Mouse (Mus musculus) stomach, embryonic 16.5 days (tissue): Measurements from ENCODE around the gene Lix1. TPM values are rescaled to one million over a fixed set of nuclear protein-coding genes. Genes with fewer than 3 reads are reported as not detected.
"Not testable (repeated sequence)": the region's sequence is repeated elsewhere in the genome, so short reads cannot be mapped to it uniquely, and the experiment has no call there.

ENCODE experiments used
- ATAC-seq: fragments of 200-750 bp; cut with Nextera tagmentation; 2 replicates; pipeline ENCODE4 v1.8.0; 2017; ENCODE audit warnings: moderate number of reproducible peaks, moderate TSS enrichment; ENCODE audit not compliant: insufficient read depth, low FRiP score
- H3K27ac ChIP-seq: fragments of 300-500 bp; sonication (generic); 2 replicates; pipeline ENCODE4 v1.5.1; 2014; ENCODE audit warnings: low read length
- H3K27me3 ChIP-seq: fragments of 300-500 bp; sonication (generic); 2 replicates; pipeline ENCODE4 v1.6.1; 2014; ENCODE audit warnings: low read length, control low read depth, mixed read lengths; ENCODE audit not compliant: control insufficient read depth, insufficient read depth
- H3K36me3 ChIP-seq: fragments of 300-500 bp; sonication (generic); 2 replicates; pipeline ENCODE4 v1.6.1; 2014; ENCODE audit warnings: low read length; ENCODE audit not compliant: control insufficient read depth, insufficient read depth
- H3K4me1 ChIP-seq: fragments of 300-500 bp; sonication (generic); 2 replicates; pipeline ENCODE4 v1.6.1; 2014; ENCODE audit warnings: low read length, control low read depth, mixed read lengths; ENCODE audit not compliant: control insufficient read depth, insufficient read depth
- H3K4me2 ChIP-seq: fragments of 300-500 bp; sonication (generic); 2 replicates; pipeline ENCODE4 v1.6.1; 2014; ENCODE audit warnings: low read depth, low read length, mixed read lengths
- H3K4me3 ChIP-seq: fragments of 300-500 bp; sonication (generic); replicated peaks from 2 replicates; pipeline ENCODE4 v1.5.1; 2014; ENCODE audit warnings: mild to moderate bottlenecking, low read length
- H3K9ac ChIP-seq: fragments of 300-500 bp; sonication (generic); 2 replicates; pipeline ENCODE4 v1.6.1; 2014; ENCODE audit warnings: low read length
- H3K9me3 ChIP-seq: fragments of 300-500 bp; sonication (generic); replicated peaks from 2 replicates; pipeline ENCODE4 v1.6.1; 2016; ENCODE audit warnings: low read length, control low read depth; ENCODE audit not compliant: control insufficient read depth
- WGBS: fragments of 180-500 bp; shearing (Covaris S2); extraction: QIAGEN DNeasy Blood & Tissue Kit; methylation state at CpG from one replicate; pipeline ENCODE4 v1.1.7; 2014; 5-methylcytosine and 5-hydroxymethylcytosine counted together
- polyA plus RNA-seq: library from polyadenylated mRNA; unstranded; fragments of >200 nt; fragmentation: Nextera tagmentation; extraction: Ambion mirVana; gene quantifications from 2 replicates; pipeline ENCODE4 v1.2.1, GENCODE M21; 2015

Lix1 gene
- polyA plus RNA-seq, 1 experiment from 2014 or later: 5.9 TPM

DNA sequence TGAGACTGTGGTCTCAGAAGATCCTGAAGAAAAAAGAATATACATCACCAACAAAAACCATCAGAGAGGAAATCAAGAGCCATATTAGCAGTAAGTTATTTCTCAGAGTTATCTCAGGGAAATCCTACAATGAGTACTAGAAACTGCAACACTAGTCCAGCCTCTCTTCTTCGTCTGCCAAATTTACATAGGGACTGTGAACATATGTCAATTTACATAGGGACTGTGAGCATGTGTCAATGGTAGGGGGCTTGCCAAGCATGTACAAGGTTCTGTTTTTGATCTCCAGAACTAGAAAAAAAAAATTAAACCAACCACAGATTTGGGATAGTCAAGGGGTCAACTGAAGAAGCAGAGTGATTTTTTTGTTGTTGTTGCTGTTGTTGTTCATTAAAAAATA, 48.6 kb downstream of the Lix1 start:
- no peak for ATAC-seq
- WGBS: 79% methylated on average over 1 of the region's 1 CpGs
- H3K36me3 ChIP-seq: no peaks in the 10 kb centered on the region

DNA sequence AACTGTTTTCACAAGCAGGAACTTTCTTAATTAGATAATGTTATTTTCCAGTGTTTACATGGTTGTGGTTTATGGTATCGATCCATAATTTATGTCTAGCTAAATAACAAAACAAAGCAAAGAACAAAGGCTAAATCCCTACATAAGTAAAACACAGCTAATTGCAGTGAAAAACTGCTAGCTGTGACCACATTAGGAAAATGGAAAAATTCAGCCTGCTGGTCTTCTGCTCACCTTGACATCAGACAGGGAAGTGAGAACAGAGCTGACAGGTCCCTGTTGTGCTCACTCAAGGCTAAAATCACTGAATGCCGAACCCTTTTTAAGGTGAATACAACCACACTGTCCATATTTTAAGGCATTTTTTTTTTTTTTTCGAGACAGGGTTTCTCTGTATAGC, 50.1 kb downstream of the Lix1 start:
- WGBS: 83% methylated on average over 3 of the region's 3 CpGs
- Histone ChIP-seq H3K9me3 (no peaks in the 10 kb centered on the region), H3K9ac (no peak overlapping the region), H3K4me3 (no peak overlapping the region), H3K27ac (no peak overlapping the region), H3K27me3 (no peaks in the 10 kb centered on the region), H3K4me2 (no peak overlapping the region), H3K36me3 (no peaks in the 10 kb centered on the region), H3K4me1 (0 out of 2 replicates have a peak, but pooled peaks cover 4% of the 10 kb centered on the region)
- ATAC-seq: no peak

More for the DNA sequence above, 48.6 kb downstream of the Lix1 start:
- H3K9ac ChIP-seq: no peak overlapping the region
- no peaks in the 10 kb centered on the region for H3K9me3 ChIP-seq
- no peak overlapping the region for H3K4me3 ChIP-seq
- no peak overlapping the region for H3K4me2 ChIP-seq
- H3K27ac ChIP-seq: no peak overlapping the region
- H3K4me1 ChIP-seq: 0 out of 2 replicates have a peak, but pooled peaks cover 4% of the 10 kb centered on the region
- no peaks in the 10 kb centered on the region for H3K27me3 ChIP-seq

DNA sequence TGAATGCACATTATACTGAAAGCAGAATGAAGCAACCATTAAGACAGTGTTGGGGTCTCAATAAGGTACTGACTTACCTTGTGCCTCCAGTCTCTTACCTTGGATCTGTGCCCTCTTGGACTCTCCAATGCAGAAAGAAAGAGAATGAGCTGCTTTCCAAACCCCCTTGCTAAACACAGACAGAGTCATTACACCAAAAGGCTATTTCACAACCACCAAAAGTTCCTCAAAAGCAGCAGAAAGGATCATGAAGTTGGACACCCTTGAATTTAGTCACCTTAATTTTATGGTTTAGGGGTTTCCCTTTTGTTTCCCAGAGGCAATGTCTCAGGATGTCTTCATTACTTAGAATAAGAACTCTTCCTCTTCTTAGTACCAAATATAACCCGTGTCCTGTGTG, 52.1 kb downstream of the Lix1 start:
- WGBS: 82% methylated on average over 1 of the region's 1 CpGs
- ATAC-seq: no peak

DNA sequence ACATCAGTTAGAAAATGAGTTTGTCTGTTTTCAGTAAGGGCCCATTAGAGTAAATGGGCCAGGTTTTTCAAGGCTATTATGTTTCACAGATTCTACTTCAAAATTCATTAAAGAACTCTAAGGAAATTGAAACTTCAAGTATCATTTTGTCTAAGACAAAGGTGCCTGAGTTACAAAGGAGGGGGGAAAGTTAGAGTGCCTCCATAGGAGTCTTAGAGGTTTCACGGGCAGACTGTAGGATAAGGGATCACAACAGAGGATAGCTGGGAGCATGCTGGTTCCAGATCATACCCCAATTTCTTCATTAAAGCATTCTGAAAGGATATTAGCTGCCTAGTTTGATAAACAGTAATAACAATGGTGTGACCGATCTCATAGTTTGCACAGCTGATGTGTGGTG, 83.3 kb downstream of the Lix1 start:
- 64% methylated on average over 2 of the region's 2 CpGs for WGBS
- H3K27ac ChIP-seq: no peak overlapping the region
- no peak overlapping the region for H3K4me3 ChIP-seq
- H3K4me2 ChIP-seq: no peak overlapping the region
- no peak overlapping the region for H3K9ac ChIP-seq
- H3K36me3 ChIP-seq: no peaks in the 10 kb centered on the region
- ATAC-seq: no peak
- no peaks in the 10 kb centered on the region for H3K4me1 ChIP-seq
- H3K9me3 ChIP-seq: no peaks in the 10 kb centered on the region
- no peaks in the 10 kb centered on the region for H3K27me3 ChIP-seq

More for the DNA sequence above, 52.1 kb downstream of the Lix1 start:
- Histone ChIP-seq H3K9ac (no peak overlapping the region), H3K4me3 (no peak overlapping the region), H3K4me2 (no peak overlapping the region), H3K27ac (no peak overlapping the region), H3K9me3 (no peaks in the 10 kb centered on the region), H3K27me3 (no peaks in the 10 kb centered on the region), H3K4me1 (no peaks in the 10 kb centered on the region), H3K36me3 (no peaks in the 10 kb centered on the region)

DNA sequence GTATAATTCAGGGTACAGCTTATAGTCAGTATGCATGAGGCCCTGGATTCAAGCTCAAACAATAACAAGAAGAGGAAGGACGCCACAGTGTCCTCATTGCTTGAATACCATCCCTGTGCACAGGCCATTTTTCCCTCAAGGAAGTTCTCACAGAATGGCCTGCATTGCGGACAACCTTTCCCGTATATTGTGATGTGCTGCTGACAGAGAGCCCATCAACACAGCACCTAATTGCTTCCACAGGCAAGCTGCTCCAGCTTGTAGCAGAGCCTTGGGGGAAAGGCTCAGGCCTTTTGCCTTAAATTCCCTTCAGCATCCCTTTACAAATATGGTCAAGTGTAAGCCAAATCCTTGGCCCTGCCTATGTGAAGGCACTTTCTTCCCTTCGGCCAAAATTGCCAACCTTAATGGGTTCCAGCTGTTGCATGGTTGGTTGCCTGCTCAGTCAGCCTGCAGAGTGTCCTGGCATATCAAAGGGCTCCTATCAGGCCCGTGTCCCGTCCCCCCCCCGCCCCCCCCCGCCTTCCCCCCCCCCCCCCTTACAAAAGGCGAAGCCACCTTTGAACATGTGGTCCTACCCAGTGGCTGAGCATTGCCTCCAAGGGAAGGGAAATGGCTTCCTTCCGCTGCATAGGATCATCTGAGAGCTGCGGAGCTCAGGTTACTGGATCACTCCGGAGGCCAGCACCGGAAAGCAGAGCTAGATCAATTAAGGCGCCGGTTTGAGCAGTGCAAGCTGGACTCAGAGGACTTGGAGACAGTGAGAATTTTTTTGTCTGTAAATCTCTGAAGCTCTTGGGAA, 88.5 kb downstream of the Lix1 start:
- no peaks in the 10 kb centered on the region for H3K4me1 ChIP-seq
- H3K9me3 ChIP-seq: no peaks in the 10 kb centered on the region
- no peaks in the 10 kb centered on the region for H3K27me3 ChIP-seq
- WGBS: 30% methylated on average over 14 of the region's 15 CpGs
- H3K4me2 ChIP-seq: peak overlapping the region; percentile 17; the same call in 1 of the 2 replicates
- H3K4me3 ChIP-seq: no peak overlapping the region
- no peaks in the 10 kb centered on the region for H3K36me3 ChIP-seq
- H3K27ac ChIP-seq: no peak overlapping the region
- peak; percentile 85; the same call in 1 of the 2 replicates for ATAC-seq
- no peak overlapping the region for H3K9ac ChIP-seq

DNA sequence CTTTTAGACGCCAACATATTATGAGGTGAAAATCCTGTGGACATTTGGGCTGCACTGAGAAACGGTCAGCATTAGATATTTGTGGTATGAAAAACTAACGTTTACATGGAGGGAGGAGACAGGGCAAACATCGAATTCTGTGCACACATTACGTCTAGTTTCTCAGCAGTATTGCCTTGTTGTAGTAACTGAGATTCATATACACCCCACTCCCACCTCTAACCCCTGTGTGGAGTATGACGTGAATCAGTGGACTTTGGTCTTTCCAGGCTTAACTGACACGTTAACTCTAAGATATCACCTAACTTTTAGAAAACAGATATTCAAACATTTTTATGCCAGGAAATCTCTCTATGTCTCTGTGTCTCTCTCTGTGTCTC, 89.1 kb downstream of the Lix1 start:
- ATAC-seq: peak; percentile 29; the same call in 1 of the 2 replicates
- Histone ChIP-seq H3K27me3 (no peaks in the 10 kb centered on the region), H3K9me3 (no peaks in the 10 kb centered on the region), H3K27ac (no peak overlapping the region), H3K9ac (no peak overlapping the region), H3K4me3 (no peak overlapping the region), H3K4me2 (peak overlapping the region; percentile 17; the same call in 1 of the 2 replicates), H3K36me3 (no peaks in the 10 kb centered on the region), H3K4me1 (no peaks in the 10 kb centered on the region)
- WGBS: 34% methylated on average over 7 of the region's 7 CpGs

DNA sequence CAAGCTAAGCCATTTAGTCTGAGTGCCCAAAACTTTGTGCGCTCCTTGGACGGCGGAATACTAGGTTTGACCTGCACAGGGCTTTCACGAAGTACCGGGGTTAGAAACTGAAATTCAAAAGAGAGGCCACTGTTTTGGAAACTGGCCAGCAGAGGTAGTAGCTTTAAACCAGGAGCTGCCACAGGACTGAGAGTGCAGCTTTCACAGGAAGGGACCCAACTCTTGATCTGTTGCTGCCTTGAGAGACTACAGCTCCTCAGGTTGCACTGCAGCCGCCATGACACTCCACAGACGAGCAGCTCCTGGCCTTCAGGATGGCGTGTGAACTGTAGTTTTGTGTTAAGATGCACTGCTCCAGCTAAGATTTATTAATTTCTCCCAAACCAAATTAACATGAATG, 89.6 kb downstream of the Lix1 start:
- no peak overlapping the region for H3K4me3 ChIP-seq
- no peaks in the 10 kb centered on the region for H3K27me3 ChIP-seq
- H3K4me1 ChIP-seq: no peaks in the 10 kb centered on the region
- no peak overlapping the region for H3K27ac ChIP-seq
- 72% methylated on average over 8 of the region's 8 CpGs for WGBS
- H3K9me3 ChIP-seq: no peaks in the 10 kb centered on the region
- no peaks in the 10 kb centered on the region for H3K36me3 ChIP-seq
- no peak overlapping the region for H3K4me2 ChIP-seq
- H3K9ac ChIP-seq: no peak overlapping the region
- ATAC-seq: no peak

DNA sequence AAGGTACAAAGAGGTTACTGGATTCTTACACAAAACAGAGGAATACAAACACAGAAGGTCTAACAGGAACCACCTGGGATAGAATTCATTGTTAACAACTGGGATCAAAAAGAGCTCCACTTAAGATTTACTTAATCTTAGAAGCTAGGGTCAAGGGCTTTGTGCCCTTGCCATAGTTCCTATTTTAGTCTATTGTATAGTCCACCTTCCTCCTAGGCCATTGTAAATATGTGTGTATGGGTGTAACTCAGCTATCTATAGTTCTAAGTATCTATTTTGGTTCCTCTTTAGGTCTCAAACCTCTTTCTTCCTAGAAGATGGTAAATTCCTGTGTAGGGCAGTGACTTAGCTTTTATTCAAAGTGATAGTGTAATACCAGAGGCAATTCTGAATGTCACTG, 93.8 kb downstream of the Lix1 start:
- H3K27ac ChIP-seq, H3K36me3 ChIP-seq, H3K9me3 ChIP-seq, H3K4me3 ChIP-seq, ATAC-seq, H3K9ac ChIP-seq, H3K4me2 ChIP-seq, H3K27me3 ChIP-seq, H3K4me1 ChIP-seq: not testable (repeated sequence)

DNA sequence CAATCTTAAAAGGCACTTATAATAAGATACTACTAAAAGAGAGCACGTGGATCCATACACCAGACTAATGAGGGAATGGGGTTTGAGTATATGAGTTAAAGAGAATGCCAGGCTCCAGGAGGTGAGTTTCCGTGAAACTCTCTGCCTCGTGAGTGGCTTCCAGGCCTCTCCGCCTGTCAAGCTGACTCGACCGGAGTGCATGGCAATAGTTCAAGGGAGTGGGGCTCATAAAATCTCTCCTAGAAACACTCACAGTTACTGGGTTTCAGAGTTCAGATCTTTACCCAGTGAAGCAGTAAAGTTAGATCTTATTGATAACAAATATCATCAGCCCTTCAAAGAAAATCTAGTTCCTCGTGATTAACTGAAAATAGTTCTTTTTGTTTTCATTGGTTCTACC, 94.3 kb downstream of the Lix1 start:
- Histone ChIP-seq H3K9me3 (no peaks in the 10 kb centered on the region), H3K36me3 (no peaks in the 10 kb centered on the region), H3K4me3 (no peak overlapping the region), H3K27me3 (no peaks in the 10 kb centered on the region), H3K4me2 (no peak overlapping the region), H3K9ac (no peak overlapping the region), H3K4me1 (no peaks in the 10 kb centered on the region), H3K27ac (no peak overlapping the region)
- WGBS: 90% methylated on average over 7 of the region's 7 CpGs
- no peak for ATAC-seq
